Mouse (Mus musculus) kidney, adult 2 months (tissue): Measurements from ENCODE around the gene Tmc7.

Source experiments
- CTCF ChIP-seq: fragments of 200-500 bp; conservative IDR thresholded peaks from 2 replicates; pipeline ENCODE4 v1.5.1; 2011; ENCODE audit warnings: low read depth, mild to moderate bottlenecking, control low read depth, low read length, moderate library complexity, mixed read lengths; ENCODE audit not compliant: insufficient read depth, insufficient read length
- POLR2A ChIP-seq: fragments of 200-500 bp; IDR thresholded peaks from one replicate; pipeline ENCODE4 v1.6.1; 2011; ENCODE audit warnings: low read depth, low read length, control low read depth

- no peak for TF ChIP-seq CTCF
- no peak for TF ChIP-seq POLR2A
Observed at GRCm38 (mm10) chr7:118489706-118490665, 94.5 kb downstream of the Tmc7 start.
